Mouse (Mus musculus): ENCODE measurements at regions not wholly inside any gene's neighbourhood (a gene's known extent, or its start where the extent isn't known, plus 50 kb on each side); places are given as distances from the start of the nearest gene placed in this dataset.

DNA sequence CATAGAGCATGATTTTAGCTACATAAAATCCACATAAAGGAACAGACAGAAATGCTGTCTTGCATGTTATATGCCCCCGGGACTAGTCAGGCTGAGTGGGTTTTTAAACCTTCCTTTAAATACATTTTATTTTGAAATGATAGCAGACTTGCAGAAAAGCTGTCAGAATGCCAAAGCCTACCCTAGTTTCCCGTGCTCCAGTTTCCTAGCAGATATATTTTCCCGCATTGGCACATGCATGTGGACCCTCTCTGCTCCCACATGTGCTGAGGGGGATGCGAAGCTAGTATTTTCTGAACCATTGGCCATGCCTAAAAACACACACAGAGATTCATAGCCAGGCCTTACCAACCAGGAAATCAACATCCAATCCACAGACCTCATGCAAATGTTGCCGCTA lies 105.8 kb downstream of the Utp6 start:
- no peak for ATAC-seq (ENCODE audit: low FRiP score)
- Histone ChIP-seq H3K4me3 (ENCODE audit: low read depth, low read length) (no peak overlapping the region), H3K4me1 (ENCODE audit: control insufficient read depth, insufficient read depth, low read length) (peaks cover 8% of the 10 kb centered on the region; the same call in 1 of the 2 replicates), H3K36me3 (ENCODE audit: control insufficient read depth, insufficient read depth, low read length) (no peaks in the 10 kb centered on the region), H3K9me3 (ENCODE audit: control insufficient read depth, low read length) (no peaks in the 10 kb centered on the region), H3K9ac (ENCODE audit: low read length) (no peak overlapping the region), H3K27me3 (ENCODE audit: control insufficient read depth, insufficient read depth, low read length) (no peaks in the 10 kb centered on the region), H3K4me2 (no peak overlapping the region), H3K27ac (ENCODE audit: low read depth, low read length) (no peak overlapping the region)
- WGBS: 93% methylated on average over 5 of the region's 5 CpGs
- no peak for DNase-seq (ENCODE audit: low spot score, missing footprints)

DNA sequence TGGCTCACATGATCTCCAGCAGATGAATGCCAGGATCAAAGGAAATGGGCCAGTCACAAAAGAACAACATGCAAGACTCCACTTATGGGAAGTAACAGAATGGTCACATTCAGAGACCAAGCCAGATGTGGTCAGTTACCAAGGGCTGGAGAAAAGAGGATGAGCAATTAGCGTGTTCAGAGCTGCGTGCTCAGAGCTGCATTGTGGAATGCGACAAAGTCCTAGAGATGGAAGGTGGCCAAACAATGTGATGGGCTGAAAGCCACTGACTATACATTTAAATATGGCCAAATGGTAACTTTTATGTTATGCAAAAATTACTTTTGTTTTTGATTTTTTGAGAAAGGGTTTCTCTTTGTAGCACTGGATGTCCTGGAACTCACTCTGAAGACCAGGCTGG lies 112.6 kb downstream of the Utp6 start:
- Histone ChIP-seq H3K4me3 (ENCODE audit: low read depth, low read length) (no peak overlapping the region), H3K27me3 (ENCODE audit: control insufficient read depth, insufficient read depth, low read length) (no peaks in the 10 kb centered on the region), H3K9ac (ENCODE audit: low read length) (no peak overlapping the region), H3K4me2 (no peak overlapping the region), H3K4me1 (ENCODE audit: control insufficient read depth, insufficient read depth, low read length) (no peaks in the 10 kb centered on the region), H3K36me3 (ENCODE audit: control insufficient read depth, insufficient read depth, low read length) (no peaks in the 10 kb centered on the region), H3K9me3 (ENCODE audit: control insufficient read depth, low read length) (no peaks in the 10 kb centered on the region), H3K27ac (ENCODE audit: low read depth, low read length) (no peak overlapping the region)
- ATAC-seq (ENCODE audit: low FRiP score): no peak
- no peak for DNase-seq (ENCODE audit: low spot score, missing footprints)
- 95% methylated on average over 3 of the region's 3 CpGs for WGBS

DNA sequence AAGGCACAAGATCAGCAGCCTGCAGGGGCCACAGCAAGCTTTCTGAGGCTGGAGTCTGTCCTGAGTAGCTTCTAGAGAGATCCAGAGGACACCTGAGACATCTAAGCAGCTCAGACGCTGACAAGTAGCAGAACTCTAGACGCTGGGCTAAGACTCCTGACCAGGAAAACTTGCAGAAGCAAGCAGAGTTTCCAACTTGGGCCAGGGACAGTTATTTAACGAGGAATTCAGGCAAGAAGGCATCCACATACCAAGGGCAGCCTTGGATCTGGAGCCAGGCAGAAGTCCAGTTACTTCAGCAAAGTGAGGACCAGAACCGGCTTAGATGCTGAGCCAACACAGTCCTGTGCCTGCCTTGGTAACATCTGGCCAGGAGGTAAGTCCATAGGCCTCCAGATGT lies 117.8 kb downstream of the Utp6 start:
- no peaks in the 10 kb centered on the region for H3K9me3 ChIP-seq (ENCODE audit: control insufficient read depth, low read length)
- H3K36me3 ChIP-seq (ENCODE audit: control insufficient read depth, insufficient read depth, low read length): no peaks in the 10 kb centered on the region
- DNase-seq (ENCODE audit: low spot score, missing footprints) (no peak), ATAC-seq (ENCODE audit: low FRiP score) (no peak)
- H3K4me2 ChIP-seq: no peak overlapping the region
- no peak overlapping the region for H3K27ac ChIP-seq (ENCODE audit: low read depth, low read length)
- no peak overlapping the region for H3K9ac ChIP-seq (ENCODE audit: low read length)
- no peaks in the 10 kb centered on the region for H3K27me3 ChIP-seq (ENCODE audit: control insufficient read depth, insufficient read depth, low read length)
- no peaks in the 10 kb centered on the region for H3K4me1 ChIP-seq (ENCODE audit: control insufficient read depth, insufficient read depth, low read length)
- no peak overlapping the region for H3K4me3 ChIP-seq (ENCODE audit: low read depth, low read length)
- 84% methylated on average over 4 of the region's 4 CpGs for WGBS

DNA sequence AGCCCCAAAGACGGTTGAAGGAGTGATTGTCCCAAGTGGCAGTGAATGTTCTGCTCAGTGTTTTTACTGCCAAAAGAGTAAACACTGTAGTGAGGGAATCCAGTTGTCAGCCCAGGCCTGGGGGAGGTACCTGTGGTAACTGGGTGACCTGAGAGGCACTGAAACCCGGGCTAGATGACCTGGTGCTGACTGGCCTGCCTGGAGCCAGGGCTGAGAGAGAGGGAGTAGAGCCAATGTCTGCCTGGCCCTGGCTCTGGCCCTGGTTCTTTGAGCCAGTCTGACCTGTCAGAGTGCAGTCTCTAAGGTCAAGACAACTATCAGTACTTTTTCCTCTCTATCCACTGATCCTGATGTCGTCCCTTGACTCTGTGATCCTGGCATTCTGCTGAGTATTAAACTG lies 119.2 kb downstream of the Utp6 start:
- ATAC-seq (ENCODE audit: low FRiP score) (no peak), DNase-seq (ENCODE audit: low spot score, missing footprints) (no peak)
- no peaks in the 10 kb centered on the region for H3K9me3 ChIP-seq (ENCODE audit: control insufficient read depth, low read length)
- H3K9ac ChIP-seq (ENCODE audit: low read length): no peak overlapping the region
- H3K27me3 ChIP-seq (ENCODE audit: control insufficient read depth, insufficient read depth, low read length): no peaks in the 10 kb centered on the region
- no peaks in the 10 kb centered on the region for H3K4me1 ChIP-seq (ENCODE audit: control insufficient read depth, insufficient read depth, low read length)
- H3K36me3 ChIP-seq (ENCODE audit: control insufficient read depth, insufficient read depth, low read length): no peaks in the 10 kb centered on the region
- 66% methylated on average over 3 of the region's 3 CpGs for WGBS
- no peak overlapping the region for H3K4me3 ChIP-seq (ENCODE audit: low read depth, low read length)
- no peak overlapping the region for H3K27ac ChIP-seq (ENCODE audit: low read depth, low read length)
- H3K4me2 ChIP-seq: no peak overlapping the region

DNA sequence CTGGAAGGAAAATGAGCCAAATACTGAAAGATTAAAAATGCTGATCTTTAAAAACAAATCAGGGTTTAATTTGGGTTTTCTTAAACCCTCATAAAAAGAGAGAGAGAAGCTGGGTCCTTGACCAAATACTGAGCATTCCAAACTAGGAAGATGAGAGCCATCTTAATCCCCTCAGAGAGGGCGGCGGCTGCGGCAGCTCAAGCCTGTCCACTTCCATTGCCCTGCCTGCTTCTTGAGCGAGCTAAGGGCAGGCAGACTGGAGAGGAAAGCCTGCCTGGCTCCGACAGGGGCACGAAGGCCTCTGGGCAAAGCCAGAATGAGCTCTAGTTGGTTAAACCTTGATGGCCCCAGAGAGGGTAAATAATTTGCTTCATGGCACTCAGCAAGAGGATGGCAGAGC lies 122.2 kb downstream of the Utp6 start:
- Histone ChIP-seq H3K27me3 (ENCODE audit: control insufficient read depth, insufficient read depth, low read length) (no peaks in the 10 kb centered on the region), H3K4me1 (ENCODE audit: control insufficient read depth, insufficient read depth, low read length) (peaks cover 2% of the 10 kb centered on the region; the same call in 1 of the 2 replicates), H3K4me2 (no peak overlapping the region), H3K36me3 (ENCODE audit: control insufficient read depth, insufficient read depth, low read length) (no peaks in the 10 kb centered on the region), H3K9ac (ENCODE audit: low read length) (no peak overlapping the region), H3K27ac (ENCODE audit: low read depth, low read length) (no peak overlapping the region), H3K9me3 (ENCODE audit: control insufficient read depth, low read length) (no peaks in the 10 kb centered on the region), H3K4me3 (ENCODE audit: low read depth, low read length) (no peak overlapping the region)
- ATAC-seq (ENCODE audit: low FRiP score): no peak
- 70% methylated on average over 6 of the region's 6 CpGs for WGBS
- DNase-seq (ENCODE audit: low spot score, missing footprints): no peak

DNA sequence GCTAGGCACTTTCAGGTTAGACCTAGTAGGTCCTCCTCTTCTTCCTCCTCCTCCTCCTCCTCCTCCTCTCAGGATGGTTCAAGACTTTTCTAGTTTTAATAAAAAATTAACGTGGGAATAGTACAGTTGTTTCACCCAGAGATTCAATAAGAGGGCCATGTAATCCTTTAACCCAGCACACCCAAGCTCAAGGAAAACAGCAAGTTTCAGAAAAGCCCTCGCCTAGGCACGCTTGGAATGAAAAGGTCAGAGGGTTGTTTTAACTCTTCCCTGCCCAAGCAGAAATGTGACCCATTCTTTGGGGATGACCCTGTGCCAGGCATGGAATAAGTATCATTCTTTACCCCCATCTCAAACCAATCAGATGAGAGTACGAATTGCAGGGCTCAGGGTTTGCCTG lies 124.1 kb downstream of the Utp6 start:
- no peaks in the 10 kb centered on the region for H3K27me3 ChIP-seq (ENCODE audit: control insufficient read depth, insufficient read depth, low read length)
- ATAC-seq (ENCODE audit: low FRiP score) (no peak), DNase-seq (ENCODE audit: low spot score, missing footprints) (peak; percentile 6)
- 39% methylated on average over 4 of the region's 4 CpGs for WGBS
- H3K36me3 ChIP-seq (ENCODE audit: control insufficient read depth, insufficient read depth, low read length): no peaks in the 10 kb centered on the region
- no peak overlapping the region for H3K4me2 ChIP-seq
- no peak overlapping the region for H3K4me3 ChIP-seq (ENCODE audit: low read depth, low read length)
- H3K9me3 ChIP-seq (ENCODE audit: control insufficient read depth, low read length): no peaks in the 10 kb centered on the region
- H3K4me1 ChIP-seq (ENCODE audit: control insufficient read depth, insufficient read depth, low read length): peaks cover 2% of the 10 kb centered on the region; the same call in 1 of the 2 replicates
- no peak overlapping the region for H3K27ac ChIP-seq (ENCODE audit: low read depth, low read length)
- H3K9ac ChIP-seq (ENCODE audit: low read length): no peak overlapping the region

DNA sequence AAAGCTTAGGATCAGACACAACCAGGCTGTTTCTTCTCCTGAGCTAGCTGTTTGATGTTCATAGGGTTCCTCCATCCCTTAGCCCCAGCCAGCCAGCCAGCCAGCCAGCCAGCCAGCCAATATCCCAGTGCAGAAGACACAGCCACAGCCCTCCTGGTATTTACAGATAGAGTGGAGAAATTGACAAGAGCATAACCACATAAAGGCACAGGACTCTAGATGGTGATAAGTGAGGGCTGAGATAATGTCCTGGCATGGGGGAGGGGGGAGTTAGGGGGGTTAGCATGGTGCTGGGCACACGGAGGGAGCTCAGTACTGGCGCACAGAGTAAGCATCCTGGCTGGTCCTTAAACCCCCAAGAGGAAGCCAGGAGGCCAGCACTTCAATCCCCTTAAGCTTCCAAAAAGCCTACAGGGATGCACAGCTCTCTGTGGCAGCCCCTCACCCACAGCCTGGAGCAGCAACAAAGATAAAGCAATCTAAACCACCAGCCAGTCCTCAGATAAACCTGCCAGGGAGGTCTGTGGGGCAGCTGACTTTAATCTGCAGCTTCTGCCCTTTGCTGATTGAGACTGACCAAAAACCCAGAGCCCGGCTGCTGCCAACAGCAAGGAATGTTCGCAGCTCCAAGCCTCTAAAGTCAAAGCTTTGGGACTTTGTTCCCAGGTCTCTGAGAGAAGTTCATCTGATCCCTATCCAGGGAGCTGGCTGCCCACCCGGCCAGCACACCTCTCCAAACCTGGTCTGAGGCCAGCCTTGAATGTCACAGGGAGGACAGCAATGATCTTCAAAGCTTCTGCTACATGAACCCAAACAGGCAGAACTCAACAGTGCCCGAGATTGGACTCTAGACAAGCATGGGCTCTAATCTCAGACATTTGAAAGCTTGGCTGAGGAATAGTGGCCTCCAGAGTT lies 124.9 kb downstream of the Utp6 start:
- no peak overlapping the region for H3K4me3 ChIP-seq (ENCODE audit: low read depth, low read length)
- no peaks in the 10 kb centered on the region for H3K36me3 ChIP-seq (ENCODE audit: control insufficient read depth, insufficient read depth, low read length)
- no peaks in the 10 kb centered on the region for H3K9me3 ChIP-seq (ENCODE audit: control insufficient read depth, low read length)
- no peaks in the 10 kb centered on the region for H3K27me3 ChIP-seq (ENCODE audit: control insufficient read depth, insufficient read depth, low read length)
- 57% methylated on average over 6 of the region's 6 CpGs for WGBS
- peaks cover 2% of the 10 kb centered on the region; the same call in 1 of the 2 replicates for H3K4me1 ChIP-seq (ENCODE audit: control insufficient read depth, insufficient read depth, low read length)
- H3K27ac ChIP-seq (ENCODE audit: low read depth, low read length): no peak overlapping the region
- H3K9ac ChIP-seq (ENCODE audit: low read length): no peak overlapping the region
- ATAC-seq (ENCODE audit: low FRiP score) (no peak), DNase-seq (ENCODE audit: low spot score, missing footprints) (peak; percentile 41)
- H3K4me2 ChIP-seq: no peak overlapping the region

DNA sequence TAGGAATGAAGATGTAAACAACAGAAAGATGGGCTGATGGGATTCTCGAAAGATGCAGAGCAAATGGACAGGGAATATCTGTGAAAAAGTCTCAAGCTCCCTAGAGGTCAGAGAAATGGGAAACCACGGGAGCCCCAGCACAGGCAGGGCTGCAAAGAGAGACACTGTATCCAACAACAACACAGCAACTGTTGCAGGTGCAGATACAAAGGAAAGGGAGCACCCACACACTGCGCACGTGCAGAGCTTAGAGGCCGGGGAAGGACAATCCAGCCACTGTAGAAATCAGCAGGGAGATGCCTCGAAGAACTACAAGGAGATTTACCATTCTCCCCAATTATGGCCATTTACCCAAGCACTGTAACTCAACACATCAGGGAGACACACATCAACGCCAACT lies 126.3 kb downstream of the Utp6 start:
- Histone ChIP-seq H3K36me3 (ENCODE audit: control insufficient read depth, insufficient read depth, low read length) (no peaks in the 10 kb centered on the region), H3K27ac (ENCODE audit: low read depth, low read length) (no peak overlapping the region), H3K4me2 (no peak overlapping the region), H3K9me3 (ENCODE audit: control insufficient read depth, low read length) (no peaks in the 10 kb centered on the region), H3K9ac (ENCODE audit: low read length) (no peak overlapping the region), H3K4me1 (ENCODE audit: control insufficient read depth, insufficient read depth, low read length) (peaks cover 2% of the 10 kb centered on the region; the same call in 1 of the 2 replicates), H3K4me3 (ENCODE audit: low read depth, low read length) (no peak overlapping the region), H3K27me3 (ENCODE audit: control insufficient read depth, insufficient read depth, low read length) (no peaks in the 10 kb centered on the region)
- 88% methylated on average over 7 of the region's 7 CpGs for WGBS
- DNase-seq (ENCODE audit: low spot score, missing footprints) (no peak), ATAC-seq (ENCODE audit: low FRiP score) (no peak)

DNA sequence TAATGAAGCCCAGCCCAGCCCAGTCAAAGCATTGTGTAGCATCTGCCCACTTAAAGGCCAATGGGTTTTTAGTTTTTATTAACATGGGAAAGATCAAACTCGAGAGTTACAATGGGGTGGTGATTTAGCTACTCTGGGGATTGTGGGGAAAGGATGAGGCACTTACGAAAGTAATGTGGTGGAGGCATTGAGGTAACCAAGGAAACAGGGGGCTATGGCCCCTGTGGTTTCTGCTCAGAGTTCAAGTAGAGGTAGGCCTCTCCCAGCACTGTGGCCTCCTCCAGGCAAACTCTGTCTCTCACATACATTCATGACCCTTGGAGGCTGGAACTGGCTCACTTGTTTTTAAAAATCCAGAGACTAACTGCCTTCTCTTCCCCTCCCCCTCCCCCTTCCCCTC lies 128.4 kb downstream of the Utp6 start:
- no peaks in the 10 kb centered on the region for H3K27me3 ChIP-seq (ENCODE audit: control insufficient read depth, insufficient read depth, low read length)
- no peaks in the 10 kb centered on the region for H3K36me3 ChIP-seq (ENCODE audit: control insufficient read depth, insufficient read depth, low read length)
- H3K4me2 ChIP-seq: no peak overlapping the region
- peaks cover 2% of the 10 kb centered on the region; the same call in 1 of the 2 replicates for H3K4me1 ChIP-seq (ENCODE audit: control insufficient read depth, insufficient read depth, low read length)
- no peak overlapping the region for H3K27ac ChIP-seq (ENCODE audit: low read depth, low read length)
- H3K4me3 ChIP-seq (ENCODE audit: low read depth, low read length): no peak overlapping the region
- no peak overlapping the region for H3K9ac ChIP-seq (ENCODE audit: low read length)
- H3K9me3 ChIP-seq (ENCODE audit: control insufficient read depth, low read length): no peaks in the 10 kb centered on the region
- 18% methylated on average over 2 of the region's 2 CpGs for WGBS
- ATAC-seq (ENCODE audit: low FRiP score) (no peak), DNase-seq (ENCODE audit: low spot score, missing footprints) (peak; percentile 84)

Measured in midbrain, embryonic 11.5 days (tissue).